Mouse (Mus musculus) neural tube, embryonic 14.5 days (tissue): ENCODE results near the gene Scn8a. TPM values are rescaled to one million over a fixed set of nuclear protein-coding genes. Genes with fewer than 3 reads are reported as not detected.

Experiments used
- ATAC-seq: fragments of 200-750 bp; cut with Nextera tagmentation; 2 replicates; pipeline ENCODE4 v1.8.0; 2017; ENCODE audit warnings: low read depth, mild to moderate bottlenecking, moderate TSS enrichment, moderate library complexity
- H3K27ac ChIP-seq: fragments of 300-500 bp; sonication (generic); 2 replicates; pipeline ENCODE4 v1.5.1; 2014; ENCODE audit warnings: low read depth, mild to moderate bottlenecking, control low read depth, low read length, moderate library complexity, mixed read lengths
- H3K27me3 ChIP-seq: fragments of 300-500 bp; sonication (generic); 2 replicates; pipeline ENCODE4 v1.6.1; 2014; ENCODE audit warnings: low read length; ENCODE audit not compliant: control insufficient read depth, insufficient read depth
- H3K36me3 ChIP-seq: fragments of 300-500 bp; sonication (generic); 2 replicates; pipeline ENCODE4 v1.6.1; 2014; ENCODE audit warnings: low read length, mixed read lengths; ENCODE audit not compliant: control insufficient read depth, insufficient read depth
- H3K4me1 ChIP-seq: fragments of 300-500 bp; sonication (generic); 2 replicates; pipeline ENCODE4 v1.6.1; 2014; ENCODE audit warnings: low read length; ENCODE audit not compliant: control insufficient read depth, insufficient read depth
- H3K4me2 ChIP-seq: fragments of 300-500 bp; sonication (generic); 2 replicates; pipeline ENCODE4 v1.6.1; 2014; ENCODE audit warnings: mild to moderate bottlenecking, low read depth, low read length, control low read depth
- H3K4me3 ChIP-seq: fragments of 300-500 bp; sonication (generic); 2 replicates; pipeline ENCODE4 v1.5.1; 2014; ENCODE audit warnings: low read depth, low read length, control low read depth, mixed read lengths
- H3K9ac ChIP-seq: fragments of 300-500 bp; sonication (generic); replicated peaks from 2 replicates; pipeline ENCODE4 v1.6.1; 2014; ENCODE audit warnings: low read depth, mild to moderate bottlenecking, control low read depth, low read length, mixed read lengths
- H3K9me3 ChIP-seq: fragments of 300-500 bp; sonication (generic); 2 replicates; pipeline ENCODE4 v1.6.1; 2016; ENCODE audit warnings: low read length; ENCODE audit not compliant: control insufficient read depth
- WGBS: fragments of 180-500 bp; shearing (Covaris S2); extraction: QIAGEN DNeasy Blood & Tissue Kit; methylation state at CpG from one replicate; pipeline ENCODE4 v1.1.7; 2014; 5-methylcytosine and 5-hydroxymethylcytosine counted together
- polyA plus RNA-seq: library from polyadenylated mRNA; unstranded; fragments of >200 nt; fragmentation: Nextera tagmentation; extraction: Ambion mirVana; gene quantifications from 2 replicates; pipeline ENCODE4 v1.2.1, GENCODE M21; 2014

Scn8a gene
- polyA plus RNA-seq, 1 experiment from 2014 or later = 35.2 TPM

DNA sequence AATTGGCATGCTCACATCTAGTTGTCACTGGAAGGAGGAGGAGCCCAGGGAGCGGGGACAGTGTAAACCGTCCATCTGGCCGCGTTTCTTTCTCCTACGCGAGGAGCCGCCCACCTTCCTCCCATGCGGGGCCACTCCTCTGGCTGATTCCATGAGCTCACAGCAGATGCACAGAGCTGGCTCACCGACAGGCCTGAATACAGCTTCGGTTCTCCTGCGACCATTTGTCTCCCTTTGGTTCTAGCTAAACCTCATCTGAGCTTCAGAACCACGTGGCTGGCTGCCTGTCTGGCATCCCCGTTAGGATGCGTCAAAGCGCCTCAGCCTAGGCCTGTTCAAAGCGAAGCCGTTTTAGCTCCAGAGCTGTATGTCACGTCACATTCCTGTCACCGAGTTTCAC lies 53.8 kb downstream of the Scn8a start:
- Histone ChIP-seq H3K27me3 (no peaks in the 10 kb centered on the region), H3K9ac (no peak overlapping the region), H3K27ac (no peak overlapping the region; the same call in 1 of the 2 replicates), H3K4me2 (no peak overlapping the region), H3K36me3 (no peaks in the 10 kb centered on the region), H3K4me1 (0 out of 2 replicates have a peak, but pooled peaks cover 4% of the 10 kb centered on the region), H3K9me3 (no peaks in the 10 kb centered on the region), H3K4me3 (no peak overlapping the region)
- WGBS = 15% methylated on average over 19 of the region's 19 CpGs
- 0 out of 2 replicates have a peak, but pooled peaks have one; percentile 54 for ATAC-seq

DNA sequence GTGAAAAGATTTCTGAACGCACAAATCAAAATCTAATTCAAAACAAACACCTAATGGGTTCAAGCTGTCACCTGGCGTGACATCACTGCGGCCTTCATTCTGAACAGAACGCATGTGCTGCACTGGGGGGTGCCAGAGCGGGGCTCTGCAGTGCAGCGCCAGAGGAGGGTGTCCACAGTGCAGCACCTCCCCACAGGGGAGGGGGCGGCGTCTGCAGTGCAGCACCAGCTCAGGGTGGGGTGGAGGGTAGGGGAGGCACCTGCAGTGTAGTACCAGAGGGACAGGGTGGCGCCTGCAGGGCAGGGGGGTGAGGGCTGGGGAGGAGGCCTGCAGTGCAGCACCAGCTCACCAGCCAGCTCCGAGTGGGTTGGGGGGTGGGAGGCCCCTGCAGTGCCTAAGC lies 55.3 kb downstream of the Scn8a start:
- Histone ChIP-seq H3K9ac (no peak overlapping the region), H3K4me1 (0 out of 2 replicates have a peak, but pooled peaks cover 4% of the 10 kb centered on the region), H3K36me3 (no peaks in the 10 kb centered on the region), H3K4me2 (no peak overlapping the region), H3K9me3 (no peaks in the 10 kb centered on the region), H3K27ac (no peak overlapping the region), H3K27me3 (no peaks in the 10 kb centered on the region), H3K4me3 (no peak overlapping the region)
- no peak for ATAC-seq
- 64% methylated on average over 10 of the region's 10 CpGs for WGBS

DNA sequence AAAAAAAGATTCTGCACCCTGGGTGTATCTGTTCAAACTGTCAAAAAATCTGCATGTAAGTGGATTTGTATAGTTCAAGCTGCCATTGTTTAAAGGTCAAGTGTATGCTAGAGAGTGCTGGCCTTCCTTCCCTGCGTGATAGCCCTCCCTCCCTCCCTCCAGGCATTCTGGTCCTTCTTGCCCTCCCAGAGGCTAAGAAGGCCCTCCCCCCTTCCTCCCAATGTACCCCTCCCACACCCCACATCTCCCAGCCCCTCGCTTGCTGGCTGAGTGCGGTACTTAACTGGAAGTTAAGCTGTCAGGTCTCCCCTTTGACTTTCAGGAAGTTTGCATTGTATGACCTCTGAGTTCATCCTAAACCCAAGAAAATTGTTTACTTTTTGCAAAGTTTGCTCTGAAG lies 60.8 kb downstream of the Scn8a start:
- Histone ChIP-seq H3K4me1 (peaks cover 9% of the 10 kb centered on the region), H3K9ac (no peak overlapping the region), H3K36me3 (no peaks in the 10 kb centered on the region), H3K4me3 (no peak overlapping the region), H3K27me3 (no peaks in the 10 kb centered on the region), H3K27ac (no peak overlapping the region), H3K9me3 (no peaks in the 10 kb centered on the region), H3K4me2 (no peak overlapping the region)
- WGBS = 55% methylated on average over 3 of the region's 3 CpGs
- ATAC-seq = no peak

DNA sequence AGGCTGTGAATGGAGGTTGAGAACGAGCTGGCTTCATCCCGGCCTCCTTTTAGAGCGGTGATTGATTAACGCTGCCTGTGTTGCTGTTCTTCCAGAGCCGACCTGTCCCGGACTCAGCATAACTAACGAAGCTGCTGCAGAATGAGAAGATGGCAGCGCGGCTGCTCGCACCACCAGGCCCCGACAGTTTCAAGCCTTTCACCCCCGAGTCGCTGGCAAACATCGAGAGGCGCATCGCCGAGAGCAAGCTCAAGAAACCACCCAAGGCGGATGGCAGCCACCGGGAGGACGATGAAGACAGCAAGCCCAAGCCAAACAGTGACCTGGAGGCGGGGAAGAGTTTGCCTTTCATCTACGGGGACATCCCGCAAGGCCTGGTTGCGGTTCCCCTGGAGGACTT lies 66.5 kb downstream of the Scn8a start:
- no peak overlapping the region for H3K4me3 ChIP-seq
- H3K27ac ChIP-seq = 0 out of 2 replicates have a peak overlapping the region, but pooled peaks have one; percentile 29

DNA sequence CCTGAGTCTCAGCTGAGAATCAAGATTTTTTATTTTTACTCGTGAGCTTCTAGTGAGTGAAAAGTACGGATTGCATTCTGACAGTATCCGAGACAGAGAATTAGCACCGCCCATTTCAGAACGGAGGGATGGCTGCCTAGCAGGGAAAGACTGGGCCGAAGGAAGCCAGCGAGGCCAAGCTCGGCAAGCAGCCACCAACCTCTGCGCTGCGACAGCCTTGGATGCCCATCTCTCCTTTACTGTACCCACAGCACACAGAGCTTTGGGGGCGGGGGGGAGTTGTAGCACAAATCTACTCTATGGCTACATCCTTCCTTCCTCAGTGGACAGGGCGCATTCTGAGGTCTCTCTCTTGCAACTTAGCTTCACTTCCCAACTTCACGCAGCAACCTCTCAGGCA lies 78.7 kb downstream of the Scn8a start:
- 84% methylated on average over 13 of the region's 13 CpGs for WGBS
- no peak for ATAC-seq

More for the DNA sequence above, 66.5 kb downstream of the Scn8a start:
- Histone ChIP-seq H3K36me3 (no peaks in the 10 kb centered on the region), H3K9me3 (no peaks in the 10 kb centered on the region), H3K4me2 (peak overlapping the region; percentile 19; the same call in 1 of the 2 replicates), H3K27me3 (no peaks in the 10 kb centered on the region), H3K9ac (0 out of 2 replicates have a peak overlapping the region, but pooled peaks have one; percentile 16), H3K4me1 (peaks cover 23% of the 10 kb centered on the region)
- 46% methylated on average over 24 of the region's 24 CpGs for WGBS
- no peak for ATAC-seq

DNA sequence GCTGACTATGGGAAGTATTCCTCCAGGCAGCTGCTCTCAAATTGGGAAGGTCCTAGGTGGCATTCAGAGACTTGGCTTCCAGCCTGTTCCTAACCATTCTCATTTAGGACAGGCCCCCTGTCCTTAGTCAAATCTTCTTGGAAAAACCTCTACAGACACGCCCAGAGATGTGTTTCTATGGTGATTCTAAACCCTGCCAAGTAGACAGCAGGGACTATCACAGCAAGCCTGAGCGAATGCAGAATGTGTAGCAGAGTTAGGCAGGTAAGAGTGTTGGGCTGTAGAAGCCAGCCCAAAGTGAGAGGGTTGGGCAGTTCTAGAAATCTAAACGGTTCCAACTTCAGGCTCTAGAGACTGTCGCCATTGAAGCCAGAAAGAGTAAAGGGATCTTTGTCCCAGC lies 79.5 kb downstream of the Scn8a start:
- no peak for ATAC-seq
- Histone ChIP-seq H3K36me3 (no peaks in the 10 kb centered on the region), H3K9me3 (no peaks in the 10 kb centered on the region), H3K27ac (no peak overlapping the region), H3K4me2 (no peak overlapping the region), H3K27me3 (no peaks in the 10 kb centered on the region), H3K4me3 (no peak overlapping the region), H3K9ac (no peak overlapping the region), H3K4me1 (0 out of 2 replicates have a peak, but pooled peaks cover 6% of the 10 kb centered on the region)
- 87% methylated on average over 4 of the region's 4 CpGs for WGBS

More for the DNA sequence above, 78.7 kb downstream of the Scn8a start:
- no peaks in the 10 kb centered on the region for H3K9me3 ChIP-seq
- H3K9ac ChIP-seq = no peak overlapping the region
- H3K4me2 ChIP-seq = no peak overlapping the region
- no peak overlapping the region for H3K4me3 ChIP-seq
- H3K4me1 ChIP-seq = 0 out of 2 replicates have a peak, but pooled peaks cover 6% of the 10 kb centered on the region
- H3K36me3 ChIP-seq = no peaks in the 10 kb centered on the region
- H3K27me3 ChIP-seq = no peaks in the 10 kb centered on the region
- no peak overlapping the region for H3K27ac ChIP-seq

DNA sequence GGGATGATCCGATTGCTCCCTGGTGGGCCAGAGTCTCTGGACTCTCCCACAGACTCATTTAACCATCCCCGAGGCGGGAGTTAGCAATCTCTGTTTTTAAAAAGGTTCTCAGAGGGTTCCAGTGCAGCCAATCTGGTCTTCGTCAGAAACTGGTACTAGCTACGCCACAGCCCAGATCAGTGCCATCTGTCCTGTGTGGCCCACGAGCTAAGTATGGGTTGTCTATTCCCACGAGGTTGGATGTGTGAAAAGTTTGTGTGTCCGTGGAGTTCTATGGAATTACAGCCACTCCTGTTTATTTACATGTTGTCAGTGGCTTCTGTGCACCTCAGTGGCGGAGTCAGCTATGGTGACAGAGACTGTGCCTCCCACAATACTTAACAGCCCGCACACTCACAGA lies 81.8 kb downstream of the Scn8a start:
- Histone ChIP-seq H3K9me3 (no peaks in the 10 kb centered on the region), H3K4me2 (no peak overlapping the region), H3K4me1 (0 out of 2 replicates have a peak, but pooled peaks cover 6% of the 10 kb centered on the region), H3K9ac (no peak overlapping the region), H3K27me3 (no peaks in the 10 kb centered on the region), H3K27ac (no peak overlapping the region), H3K36me3 (no peaks in the 10 kb centered on the region), H3K4me3 (no peak overlapping the region)
- WGBS = 78% methylated on average over 10 of the region's 10 CpGs
- no peak for ATAC-seq

DNA sequence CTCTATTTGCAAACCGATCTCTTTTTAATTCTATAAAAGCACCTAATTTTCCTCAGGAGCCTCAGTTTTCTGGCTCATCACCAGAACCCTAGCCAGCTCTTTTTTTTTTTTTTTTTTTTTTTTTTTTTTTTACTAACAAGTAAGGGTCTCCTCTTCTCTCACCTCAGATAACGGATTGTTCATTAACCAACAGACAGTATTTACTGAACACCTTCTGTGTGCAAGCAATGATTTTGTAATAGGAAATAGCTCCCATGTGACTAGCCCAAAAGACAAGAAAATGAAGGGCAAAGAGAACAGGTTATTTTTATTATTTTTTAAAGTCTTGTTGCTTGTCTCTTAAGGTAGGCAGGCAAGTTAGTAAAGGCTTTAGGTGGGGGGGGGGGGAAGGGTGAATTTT lies 82.6 kb downstream of the Scn8a start:
- Histone ChIP-seq H3K9ac (no peak overlapping the region), H3K27ac (no peak overlapping the region), H3K4me3 (no peak overlapping the region), H3K9me3 (no peaks in the 10 kb centered on the region), H3K27me3 (no peaks in the 10 kb centered on the region), H3K4me1 (0 out of 2 replicates have a peak, but pooled peaks cover 6% of the 10 kb centered on the region), H3K4me2 (no peak overlapping the region), H3K36me3 (no peaks in the 10 kb centered on the region)
- no peak for ATAC-seq
- WGBS = 71% methylated on average over 2 of the region's 2 CpGs

DNA sequence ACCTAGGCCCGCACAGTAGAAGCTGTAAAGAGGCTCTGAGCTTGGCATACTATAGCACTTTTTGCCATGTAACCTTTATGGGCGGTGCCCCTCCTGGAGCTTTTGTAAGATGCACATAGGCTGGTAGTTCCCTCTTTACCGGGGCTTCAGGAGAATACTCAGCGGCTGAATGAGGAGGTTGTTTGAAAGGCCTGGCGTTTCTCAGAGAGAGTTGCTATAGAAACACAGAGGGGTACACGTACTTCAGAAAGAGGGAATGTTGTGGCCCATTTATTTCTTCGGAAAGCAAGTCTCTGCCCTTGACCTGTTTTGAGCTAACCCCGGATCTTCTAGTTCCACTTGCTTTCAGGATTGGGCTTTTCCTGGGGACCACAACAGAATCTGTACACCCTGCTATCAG lies 83.2 kb downstream of the Scn8a start:
- 15% methylated on average over 8 of the region's 8 CpGs for WGBS
- Histone ChIP-seq H3K27me3 (no peaks in the 10 kb centered on the region), H3K9ac (no peak overlapping the region), H3K36me3 (no peaks in the 10 kb centered on the region), H3K9me3 (no peaks in the 10 kb centered on the region), H3K4me2 (no peak overlapping the region), H3K27ac (no peak overlapping the region), H3K4me3 (no peak overlapping the region), H3K4me1 (0 out of 2 replicates have a peak, but pooled peaks cover 6% of the 10 kb centered on the region)
- ATAC-seq = no peak
